Mouse (Mus musculus): ENCODE measurements around the gene Slc9a9. TPM values are rescaled to one million over a fixed set of nuclear protein-coding genes. Genes with fewer than 3 reads are reported as not detected.

The Slc9a9 gene
- polyA plus RNA-seq, 1 experiment: 4.4 TPM

DNA sequence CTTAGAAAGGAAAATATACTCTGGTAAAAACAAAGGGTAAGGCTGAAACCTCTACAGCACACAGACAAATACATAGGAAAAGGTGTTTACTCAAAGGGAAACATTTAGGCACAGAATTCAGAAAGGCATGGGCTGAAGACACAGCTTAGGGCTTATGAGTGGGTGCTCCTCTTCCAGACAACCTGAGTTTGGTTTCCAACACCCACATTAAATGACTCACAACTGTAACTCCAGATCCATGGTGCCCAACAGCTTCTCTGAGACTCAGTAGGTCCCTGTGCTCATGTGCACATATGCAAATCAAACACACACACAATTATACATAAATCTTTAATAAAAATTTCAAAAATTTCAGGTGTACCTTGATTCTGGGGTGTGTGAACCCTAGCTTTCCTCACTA is 133.4 kb downstream of the Slc9a9 start:
- Histone ChIP-seq H3K79me3 (ENCODE audit: low read depth) (no peaks in the 10 kb centered on the region), H3K79me2 (ENCODE audit: control insufficient read depth, insufficient read depth) (no peaks in the 10 kb centered on the region), H3K4me3 (ENCODE audit: insufficient read depth, poor library complexity, severe bottlenecking) (no peak overlapping the region), H3K27me3 (ENCODE audit: control insufficient read depth, insufficient read depth, insufficient read length) (no peaks in the 10 kb centered on the region), H3K36me3 (ENCODE audit: control insufficient read depth, insufficient read depth) (no peaks in the 10 kb centered on the region), H3ac (ENCODE audit: control insufficient read depth, insufficient read length, low read depth) (no peak overlapping the region)
- TF ChIP-seq FOSL1 (IDR thresholded peaks at IDR 0.05; ENCODE audit: insufficient read depth, low read length, poor library complexity, severe bottlenecking): no peak
- no peak for TF ChIP-seq USF1 (IDR thresholded peaks at IDR 0.05; ENCODE audit: low read depth)
- no peak for TF ChIP-seq MAX (IDR thresholded peaks at IDR 0.05)
- TF ChIP-seq MYOD1 (IDR thresholded peaks at IDR 0.05; ENCODE audit: control insufficient read depth, insufficient read length, low read depth): no peak
- TF ChIP-seq MYOG (IDR thresholded peaks at IDR 0.05; ENCODE audit: control insufficient read depth, extremely low read depth, insufficient read length): no peak
- no peak for TF ChIP-seq CEBPB (IDR thresholded peaks at IDR 0.05; ENCODE audit: low read depth)
- no peak for TF ChIP-seq CTCF (IDR thresholded peaks at IDR 0.05; ENCODE audit: control insufficient read depth, insufficient read depth, insufficient read length)

DNA sequence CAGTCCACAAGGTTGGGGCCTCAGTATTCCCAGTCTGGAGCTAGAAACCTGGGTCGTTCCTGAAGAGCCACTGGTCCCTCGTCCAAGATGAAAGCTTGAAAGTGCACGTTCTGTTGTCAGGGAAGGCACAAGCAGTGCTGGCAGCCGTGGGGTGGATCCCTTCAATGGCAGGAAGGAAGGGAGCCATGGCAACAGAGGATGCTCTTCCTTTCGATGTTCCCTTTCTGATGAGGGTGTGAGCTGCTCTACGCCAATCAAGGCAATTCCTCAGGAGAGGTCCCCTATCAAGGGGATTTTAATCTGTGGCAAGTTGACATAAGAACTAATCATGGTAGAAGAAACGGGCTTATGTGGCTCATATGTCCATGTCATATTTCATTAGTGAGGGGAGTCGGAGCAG is 135.8 kb downstream of the Slc9a9 start:
- Histone ChIP-seq H3K27me3 (ENCODE audit: control insufficient read depth, insufficient read depth, insufficient read length) (no peaks in the 10 kb centered on the region), H3K4me3 (ENCODE audit: insufficient read depth, poor library complexity, severe bottlenecking) (no peak overlapping the region), H3K36me3 (ENCODE audit: control insufficient read depth, insufficient read depth) (no peaks in the 10 kb centered on the region), H3K79me3 (ENCODE audit: low read depth) (no peaks in the 10 kb centered on the region), H3K79me2 (ENCODE audit: control insufficient read depth, insufficient read depth) (no peaks in the 10 kb centered on the region), H3ac (ENCODE audit: control insufficient read depth, insufficient read length, low read depth) (no peak overlapping the region)
- TF ChIP-seq CEBPB (IDR thresholded peaks at IDR 0.05; ENCODE audit: low read depth): no peak
- TF ChIP-seq CTCF (IDR thresholded peaks at IDR 0.05; ENCODE audit: control insufficient read depth, insufficient read depth, insufficient read length): no peak
- no peak for TF ChIP-seq MAX (IDR thresholded peaks at IDR 0.05)
- no peak for TF ChIP-seq MYOD1 (IDR thresholded peaks at IDR 0.05; ENCODE audit: control insufficient read depth, insufficient read length, low read depth)

DNA sequence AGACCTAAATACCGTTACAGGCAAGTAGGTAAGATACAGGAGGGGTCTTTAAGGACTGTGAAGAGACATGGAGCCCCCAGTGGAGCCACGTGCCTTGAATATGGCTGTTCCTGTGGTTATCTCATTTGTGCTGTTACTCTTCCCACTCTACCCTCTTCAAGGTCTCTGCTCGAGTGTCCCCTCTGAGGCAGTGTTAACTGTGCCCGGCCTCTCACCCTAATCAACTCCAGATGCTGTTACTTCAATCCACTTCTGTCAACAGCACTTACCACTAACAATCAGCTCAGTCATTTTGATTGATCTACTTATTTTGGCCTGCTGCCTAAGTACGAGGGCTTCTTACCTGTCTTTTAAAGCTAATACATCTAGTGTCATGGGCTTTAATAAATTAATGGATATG is 145.8 kb downstream of the Slc9a9 start:
- no peak for TF ChIP-seq CEBPB (IDR thresholded peaks at IDR 0.05; ENCODE audit: low read depth)
- TF ChIP-seq FOSL1 (IDR thresholded peaks at IDR 0.05; ENCODE audit: insufficient read depth, low read length, poor library complexity, severe bottlenecking): no peak
- TF ChIP-seq MYOG (IDR thresholded peaks at IDR 0.05; ENCODE audit: control insufficient read depth, extremely low read depth, insufficient read length): no peak
- no peak for TF ChIP-seq USF1 (IDR thresholded peaks at IDR 0.05; ENCODE audit: low read depth)
- no peak for TF ChIP-seq MYOD1 (IDR thresholded peaks at IDR 0.05; ENCODE audit: control insufficient read depth, insufficient read length, low read depth)
- TF ChIP-seq MAX (IDR thresholded peaks at IDR 0.05): no peak
- no peak for TF ChIP-seq CTCF (IDR thresholded peaks at IDR 0.05; ENCODE audit: control insufficient read depth, insufficient read depth, insufficient read length)
- no peaks in the 10 kb centered on the region for H3K79me3 ChIP-seq (ENCODE audit: low read depth)
- H3K4me3 ChIP-seq (ENCODE audit: insufficient read depth, poor library complexity, severe bottlenecking): no peak overlapping the region
- H3K36me3 ChIP-seq (ENCODE audit: control insufficient read depth, insufficient read depth): no peaks in the 10 kb centered on the region
- no peaks in the 10 kb centered on the region for H3K27me3 ChIP-seq (ENCODE audit: control insufficient read depth, insufficient read depth, insufficient read length)
- H3K79me2 ChIP-seq (ENCODE audit: control insufficient read depth, insufficient read depth): no peaks in the 10 kb centered on the region
- H3ac ChIP-seq (ENCODE audit: control insufficient read depth, insufficient read length, low read depth): no peak overlapping the region

DNA sequence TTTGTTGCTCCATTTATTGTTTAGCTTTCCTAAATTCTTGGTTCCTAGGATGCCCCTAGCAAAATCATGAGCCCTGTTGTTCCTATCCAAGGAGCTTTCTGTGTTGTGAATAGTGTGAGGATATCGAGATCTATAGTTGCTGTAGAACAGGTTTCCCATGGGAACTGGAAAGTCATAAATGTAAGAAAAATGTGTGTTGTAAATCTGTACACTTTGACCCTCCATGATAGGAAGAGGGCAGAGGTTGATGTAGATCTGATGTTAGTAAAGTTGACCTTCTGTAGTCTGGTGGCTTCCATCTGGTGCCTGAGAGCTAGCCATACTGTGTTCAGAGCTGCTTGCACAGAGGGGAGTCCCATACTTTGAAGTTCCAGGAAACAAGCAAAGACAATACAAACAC is 151.6 kb downstream of the Slc9a9 start:
- Histone ChIP-seq H3K79me2 (ENCODE audit: control insufficient read depth, insufficient read depth) (no peaks in the 10 kb centered on the region), H3K27me3 (ENCODE audit: control insufficient read depth, insufficient read depth, insufficient read length) (no peaks in the 10 kb centered on the region), H3K36me3 (ENCODE audit: control insufficient read depth, insufficient read depth) (no peaks in the 10 kb centered on the region), H3ac (ENCODE audit: control insufficient read depth, insufficient read length, low read depth) (no peak overlapping the region), H3K4me3 (ENCODE audit: insufficient read depth, poor library complexity, severe bottlenecking) (no peak overlapping the region), H3K79me3 (ENCODE audit: low read depth) (no peaks in the 10 kb centered on the region)
- TF ChIP-seq MYOD1 (IDR thresholded peaks at IDR 0.05; ENCODE audit: control insufficient read depth, insufficient read length, low read depth): no peak
- no peak for TF ChIP-seq CEBPB (IDR thresholded peaks at IDR 0.05; ENCODE audit: low read depth)
- TF ChIP-seq USF1 (IDR thresholded peaks at IDR 0.05; ENCODE audit: low read depth): no peak
- no peak for TF ChIP-seq FOSL1 (IDR thresholded peaks at IDR 0.05; ENCODE audit: insufficient read depth, low read length, poor library complexity, severe bottlenecking)
- no peak for TF ChIP-seq MAX (IDR thresholded peaks at IDR 0.05)
- no peak for TF ChIP-seq CTCF (IDR thresholded peaks at IDR 0.05; ENCODE audit: control insufficient read depth, insufficient read depth, insufficient read length)
- TF ChIP-seq MYOG (IDR thresholded peaks at IDR 0.05; ENCODE audit: control insufficient read depth, extremely low read depth, insufficient read length): no peak

DNA sequence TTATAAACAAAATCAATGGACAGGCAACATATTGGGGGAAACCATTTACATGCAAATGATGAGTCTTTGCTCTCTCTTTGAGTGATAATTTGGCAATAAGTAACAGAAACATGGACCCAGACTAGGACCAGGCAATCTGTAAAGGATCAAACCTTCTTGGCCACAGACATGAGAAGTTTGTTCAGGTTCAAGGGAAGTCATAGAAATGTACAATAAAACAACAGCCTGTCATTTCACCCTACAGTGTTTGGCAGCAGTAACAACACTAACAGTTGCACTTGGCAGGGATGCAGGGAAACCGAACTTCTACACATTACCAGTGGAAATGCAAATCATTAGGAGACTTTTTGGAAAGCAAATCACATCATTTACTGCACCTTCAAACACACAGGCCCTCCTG is 164.1 kb downstream of the Slc9a9 start:
- Histone ChIP-seq H3K79me3 (ENCODE audit: low read depth) (no peaks in the 10 kb centered on the region), H3K79me2 (ENCODE audit: control insufficient read depth, insufficient read depth) (no peaks in the 10 kb centered on the region), H3ac (ENCODE audit: control insufficient read depth, insufficient read length, low read depth) (no peak overlapping the region), H3K27me3 (ENCODE audit: control insufficient read depth, insufficient read depth, insufficient read length) (no peaks in the 10 kb centered on the region), H3K36me3 (ENCODE audit: control insufficient read depth, insufficient read depth) (no peaks in the 10 kb centered on the region), H3K4me3 (ENCODE audit: insufficient read depth, poor library complexity, severe bottlenecking) (no peak overlapping the region)
- TF ChIP-seq MYOG (IDR thresholded peaks at IDR 0.05; ENCODE audit: control insufficient read depth, extremely low read depth, insufficient read length): no peak
- no peak for TF ChIP-seq CTCF (IDR thresholded peaks at IDR 0.05; ENCODE audit: control insufficient read depth, insufficient read depth, insufficient read length)
- no peak for TF ChIP-seq CEBPB (IDR thresholded peaks at IDR 0.05; ENCODE audit: low read depth)
- no peak for TF ChIP-seq USF1 (IDR thresholded peaks at IDR 0.05; ENCODE audit: low read depth)
- TF ChIP-seq MYOD1 (IDR thresholded peaks at IDR 0.05; ENCODE audit: control insufficient read depth, insufficient read length, low read depth): no peak
- no peak for TF ChIP-seq MAX (IDR thresholded peaks at IDR 0.05)
- TF ChIP-seq FOSL1 (IDR thresholded peaks at IDR 0.05; ENCODE audit: insufficient read depth, low read length, poor library complexity, severe bottlenecking): no peak

DNA sequence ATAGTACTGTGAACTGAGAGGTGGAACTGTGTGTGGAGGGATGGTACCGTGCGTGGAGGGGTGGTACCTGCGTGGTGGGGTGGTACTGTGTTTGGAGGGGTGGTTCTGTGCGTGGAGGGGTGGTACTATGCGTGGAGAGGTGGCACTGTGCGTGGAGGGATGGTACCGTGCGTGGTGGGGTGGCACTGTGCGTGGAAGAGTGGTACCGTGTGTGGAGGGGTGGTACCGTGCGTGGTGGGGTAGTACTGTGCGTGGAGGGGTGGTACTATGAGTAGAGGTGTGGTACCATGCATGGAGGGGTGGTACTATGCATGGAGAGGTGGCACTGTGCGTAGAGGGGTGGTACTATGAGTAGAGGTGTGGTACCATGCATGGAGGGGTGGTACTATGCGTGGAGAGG is 167.7 kb downstream of the Slc9a9 start:
- H3K79me2 ChIP-seq (ENCODE audit: control insufficient read depth, insufficient read depth): no peaks in the 10 kb centered on the region
- no peak overlapping the region for H3K4me3 ChIP-seq (ENCODE audit: insufficient read depth, poor library complexity, severe bottlenecking)
- H3K27me3 ChIP-seq (ENCODE audit: control insufficient read depth, insufficient read depth, insufficient read length): no peaks in the 10 kb centered on the region
- no peaks in the 10 kb centered on the region for H3K36me3 ChIP-seq (ENCODE audit: control insufficient read depth, insufficient read depth)
- H3K79me3 ChIP-seq (ENCODE audit: low read depth): no peaks in the 10 kb centered on the region
- H3ac ChIP-seq (ENCODE audit: control insufficient read depth, insufficient read length, low read depth): no peak overlapping the region
- TF ChIP-seq MYOD1 (IDR thresholded peaks at IDR 0.05; ENCODE audit: control insufficient read depth, insufficient read length, low read depth) (no peak), CTCF (IDR thresholded peaks at IDR 0.05; ENCODE audit: control insufficient read depth, insufficient read depth, insufficient read length) (no peak), FOSL1 (IDR thresholded peaks at IDR 0.05; ENCODE audit: insufficient read depth, low read length, poor library complexity, severe bottlenecking) (no peak), CEBPB (IDR thresholded peaks at IDR 0.05; ENCODE audit: low read depth) (no peak), MYOG (IDR thresholded peaks at IDR 0.05; ENCODE audit: control insufficient read depth, extremely low read depth, insufficient read length) (no peak), MAX (IDR thresholded peaks at IDR 0.05) (no peak), USF1 (IDR thresholded peaks at IDR 0.05; ENCODE audit: low read depth) (no peak)

Measured in C2C12 (cell line).